Mouse (Mus musculus) cerebellum, adult 2 months (tissue): ENCODE results near the gene Fam24a. TPM values are rescaled to one million over a fixed set of nuclear protein-coding genes. Genes with fewer than 3 reads are reported as not detected.

ENCODE experiments used
- DNase-seq, 2 experiments: peaks; one replicate each; pipeline ENCODE4 v3.0.0; 2021
- H3K27ac ChIP-seq: fragments of 200-500 bp; 2 replicates; pipeline ENCODE4 v1.5.1; 2012; ENCODE audit warnings: low read length, control low read depth, inconsistent platforms; ENCODE audit not compliant: insufficient read depth
- H3K27me3 ChIP-seq: fragments of 200-500 bp; 2 replicates; pipeline ENCODE4 v1.6.1; 2012; ENCODE audit warnings: inconsistent platforms, mild to moderate bottlenecking, low read length, moderate library complexity; ENCODE audit not compliant: control insufficient read depth, insufficient read depth
- H3K4me1 ChIP-seq: fragments of 200-500 bp; 2 replicates; pipeline ENCODE4 v1.6.1; 2011; ENCODE audit warnings: low read length; ENCODE audit not compliant: control insufficient read depth, insufficient read depth
- H3K4me3 ChIP-seq: fragments of 200-500 bp; replicated peaks from 2 replicates; pipeline ENCODE3; 2011; ENCODE audit warnings: mild to moderate bottlenecking, low read depth, low read length, control low read depth; ENCODE audit not compliant: insufficient read depth
- CTCF ChIP-seq: fragments of 200-500 bp; IDR thresholded peaks from 2 replicates; pipeline ENCODE4 v1.5.1; 2011; ENCODE audit warnings: low read depth, mild to moderate bottlenecking, control low read depth, low read length, moderate library complexity, borderline replicate concordance; ENCODE audit not compliant: insufficient read depth
- POLR2A ChIP-seq: fragments of 200-500 bp; IDR thresholded peaks from 2 replicates; pipeline ENCODE4 v1.6.1; 2011; ENCODE audit warnings: low read length, control low read depth, borderline replicate concordance; ENCODE audit not compliant: insufficient read depth
- WGBS: fragments of 180-500 bp; shearing (Covaris S2); methylation state at CpG from one replicate; pipeline ENCODE4 v1.1.7; 2018; 5-methylcytosine and 5-hydroxymethylcytosine counted together
- polyA plus RNA-seq: library from polyadenylated mRNA; depleted of rRNA; stranded (reverse); fragments of >200 nt; gene quantifications from 2 replicates; pipeline ENCODE4 v1.2.3, GENCODE M21; 2012

Gene Fam24a
- polyA plus RNA-seq, 1 experiment = not detected

GRCm38 (mm10) chr7:131327054-131327453 lies 6.6 kb upstream of the Fam24a start:
- TF ChIP-seq CTCF (no peak), POLR2A (no peak)
- Histone ChIP-seq H3K27ac (no peak overlapping the region), H3K27me3 (no peaks in the 10 kb centered on the region), H3K4me3 (no peak overlapping the region), H3K4me1 (no peaks in the 10 kb centered on the region)
- no peak for DNase-seq
- WGBS = 93% methylated on average over 5 of the region's 5 CpGs

- no peak for DNase-seq
- Histone ChIP-seq H3K4me1 (no peaks in the 10 kb centered on the region), H3K27ac (no peak within 1 kb of the TSS), H3K27me3 (no peaks in the 10 kb centered on the region), H3K4me3 (no peak within 1 kb of the TSS)
- TF ChIP-seq POLR2A (no peak), CTCF (no peak)
- WGBS = 92% methylated on average over 5 of the region's 5 CpGs
These were observed 4.2 kb upstream of the Fam24a start, which contains the start of gene Fam24b for GRCm38 (mm10) chr7:131329416-131329815. Gene Fam24b (minus strand): TSS chr7:131329516.

DNA sequence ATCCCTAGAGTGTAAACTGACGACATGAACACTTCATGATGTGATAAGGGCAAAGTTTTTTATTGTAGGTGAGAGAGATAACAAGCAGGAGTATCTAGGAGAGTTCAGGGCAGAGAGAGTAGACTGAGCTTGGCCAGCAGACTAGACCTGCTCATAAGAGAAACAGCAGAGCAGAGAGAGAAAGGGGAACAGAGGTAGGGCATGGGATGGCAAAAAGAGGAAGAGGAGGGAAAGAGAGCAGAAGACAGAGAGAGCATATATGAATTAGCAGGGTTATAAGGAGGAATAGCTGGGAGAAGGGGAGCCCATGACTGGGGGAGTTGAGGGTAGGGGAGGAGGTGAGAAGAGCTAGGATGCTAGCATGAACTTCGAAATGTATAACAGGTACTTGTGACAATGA lies 2.0 kb upstream of the Fam24a start:
- DNase-seq = no peak
- no peak for TF ChIP-seq CTCF
- no peak for TF ChIP-seq POLR2A
- no peaks in the 10 kb centered on the region for H3K27me3 ChIP-seq
- no peaks in the 10 kb centered on the region for H3K4me1 ChIP-seq
- whole genome bisulfite sequencing = 74% methylated on average over 2 of the region's 2 CpGs
- H3K27ac ChIP-seq = no peak overlapping the region
- no peak overlapping the region for H3K4me3 ChIP-seq

GRCm38 (mm10) chr7:131337502-131338068 lies 3.9 kb downstream of the Fam24a start:
- Histone ChIP-seq H3K4me1 (no peaks in the 10 kb centered on the region), H3K4me3 (no peak overlapping the region), H3K27ac (no peak overlapping the region), H3K27me3 (no peaks in the 10 kb centered on the region)
- 71% methylated on average over 8 of the region's 8 CpGs for WGBS
- TF ChIP-seq POLR2A (no peak), CTCF (no peak)
- no peak for DNase-seq

- TF ChIP-seq POLR2A = no peak
- TF ChIP-seq CTCF = no peak
- H3K27me3 ChIP-seq = no peaks in the 10 kb centered on the region
- H3K4me3 ChIP-seq = no peak overlapping the region
- 7% methylated on average over 7 of the region's 7 CpGs for WGBS
- H3K27ac ChIP-seq = no peak overlapping the region; the same call in 1 of the 2 replicates
- DNase-seq = peak in 1 of 2 experiments; percentile 26
- H3K4me1 ChIP-seq = peaks cover 8% of the 10 kb centered on the region
These were observed 12.3 kb downstream of the Fam24a start for GRCm38 (mm10) chr7:131345856-131346541.

DNA sequence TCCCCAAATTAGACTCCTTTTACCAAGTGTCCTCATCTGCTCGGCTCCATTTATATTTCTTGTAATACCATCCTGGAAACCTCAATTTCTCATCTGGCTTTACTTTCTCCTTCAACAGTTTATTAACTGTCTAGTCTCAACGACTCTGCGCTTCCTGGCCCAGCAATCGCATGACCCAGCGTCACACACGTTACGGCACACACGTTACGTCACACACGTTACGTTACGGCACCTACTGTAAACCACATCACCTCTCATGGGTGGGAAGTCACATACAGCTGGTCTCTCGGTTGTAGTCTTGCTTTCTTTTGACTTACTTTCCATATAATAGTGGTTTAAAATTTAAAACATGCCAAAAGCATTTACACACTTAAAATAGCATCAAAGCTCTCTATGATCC lies 22.4 kb downstream of the Fam24a start:
- no peak overlapping the region for H3K4me3 ChIP-seq
- WGBS = 95% methylated on average over 13 of the region's 13 CpGs
- no peak for TF ChIP-seq CTCF
- TF ChIP-seq POLR2A = no peak
- no peaks in the 10 kb centered on the region for H3K4me1 ChIP-seq
- H3K27me3 ChIP-seq = no peaks in the 10 kb centered on the region
- no peak for DNase-seq
- no peak overlapping the region for H3K27ac ChIP-seq

- H3K4me3 ChIP-seq = peak overlapping the region; percentile 80
- WGBS = under 1% methylated on average over 35 of the region's 35 CpGs
- DNase-seq = no peak
- H3K27me3 ChIP-seq = no peaks in the 10 kb centered on the region
- no peak for TF ChIP-seq POLR2A
- no peak for TF ChIP-seq CTCF
- H3K4me1 ChIP-seq = no peaks in the 10 kb centered on the region
- H3K27ac ChIP-seq = peak overlapping the region; percentile 0; the same call in 1 of the 2 replicates
These were observed 28.6 kb downstream of the Fam24a start for GRCm38 (mm10) chr7:131362269-131362614.

GRCm38 (mm10) chr7:131362615-131363300 lies 29.1 kb downstream of the Fam24a start, which contains the start of gene 2310057M21Rik:
Gene 2310057M21Rik (minus strand): TSS chr7:131362759.
- H3K4me3 ChIP-seq = peak within 1 kb of the TSS; percentile 80
- DNase-seq = peak; percentile 96 to 97
- TF ChIP-seq CTCF (no peak), POLR2A (peak; percentile 57)
- peak within 1 kb of the TSS; percentile 75 for H3K27ac ChIP-seq
- under 1% methylated on average over 55 of the region's 55 CpGs for whole genome bisulfite sequencing
- H3K4me1 ChIP-seq = no peaks in the 10 kb centered on the region
- no peaks in the 10 kb centered on the region for H3K27me3 ChIP-seq
